Mouse (Mus musculus): Measurements from ENCODE around the gene Dnm2. TPM values are rescaled to one million over a fixed set of nuclear protein-coding genes. Genes with fewer than 3 reads are reported as not detected.
"Not testable (repeated sequence)": the region's sequence is repeated elsewhere in the genome, so short reads cannot be mapped to it uniquely, and the experiment has no call there.

The Dnm2 gene
- polyA plus RNA-seq, 1 experiment: 67.9 TPM

DNA sequence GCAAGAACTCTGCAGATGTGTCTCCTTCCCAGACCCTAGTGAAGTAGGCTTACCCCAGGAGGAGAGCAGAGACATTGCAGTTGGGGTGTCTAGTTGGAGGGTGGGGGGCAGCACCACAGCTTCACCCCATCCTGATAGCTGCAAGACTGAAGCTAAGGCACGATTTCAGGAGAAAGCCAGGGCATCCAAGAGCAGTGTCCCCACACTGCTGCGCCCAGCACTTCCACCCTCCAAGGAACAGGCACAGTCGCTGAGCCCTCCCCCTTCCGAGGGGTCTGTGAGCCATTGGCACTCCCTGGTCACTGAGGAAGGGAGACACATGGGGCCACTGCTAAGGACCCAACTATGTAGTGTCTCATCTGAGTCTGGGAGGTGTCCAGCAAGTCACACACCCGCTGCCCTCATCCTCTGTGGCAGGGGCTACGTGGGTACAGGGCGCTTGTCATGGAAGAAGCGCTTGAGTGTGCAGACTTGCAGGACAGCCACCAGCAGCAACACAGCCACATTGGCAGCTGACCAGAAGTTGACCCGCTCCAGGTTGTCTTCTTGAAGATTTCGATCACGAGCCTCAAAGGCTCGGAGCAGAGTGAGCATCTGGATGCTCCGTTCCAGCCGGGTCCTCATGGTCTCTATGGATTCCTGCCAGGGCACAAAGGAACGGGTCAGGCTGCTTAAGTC is 83.2 kb downstream of the Dnm2 start:
- H3K4me3 ChIP-seq (ENCODE audit: insufficient read depth, low read length): no peak overlapping the region
- TF ChIP-seq CTCF (IDR thresholded peaks at IDR 0.05; ENCODE audit: extremely low read depth, insufficient read depth, low read length) (no peak), POLR2A (IDR thresholded peaks at IDR 0.05; ENCODE audit: extremely low read depth, insufficient read depth, low read length) (no peak)

DNA sequence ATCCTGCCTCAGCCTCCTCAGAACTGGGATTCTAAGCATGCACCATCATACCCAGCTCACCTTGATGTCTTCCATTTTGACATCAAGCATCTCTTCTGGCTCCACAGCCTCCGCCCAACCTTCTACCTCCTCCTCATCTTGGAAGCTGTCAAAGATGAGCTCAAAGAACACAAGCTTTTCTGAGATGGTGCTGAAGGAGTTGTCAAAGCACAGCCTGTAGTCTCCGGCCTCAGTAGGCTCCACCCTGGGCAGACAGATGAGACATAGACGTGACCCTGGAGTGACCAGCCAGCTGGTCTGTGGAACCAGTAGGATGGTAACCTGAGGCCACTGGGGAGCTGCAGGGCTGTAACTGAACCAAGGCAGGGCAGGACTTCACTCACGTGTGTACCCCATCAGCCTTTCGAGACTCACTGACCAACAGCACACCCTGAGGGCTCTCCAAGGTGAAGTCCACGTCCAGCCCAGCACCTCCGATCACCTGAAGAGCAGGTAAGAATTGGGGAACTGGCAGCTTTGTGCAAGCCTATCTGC is 84.2 kb downstream of the Dnm2 start:
- Histone ChIP-seq H3K4me3 (ENCODE audit: insufficient read depth, low read length) (peak overlapping the region; percentile 79; the same call in 1 of the 2 replicates), H3K4me1 (ENCODE audit: control insufficient read depth, insufficient read depth, low read length) (no peaks in the 10 kb centered on the region), H3K27ac (ENCODE audit: insufficient read depth, low read length) (no peak overlapping the region)
- TF ChIP-seq CTCF (IDR thresholded peaks at IDR 0.05; ENCODE audit: extremely low read depth, insufficient read depth, low read length): no peak

More for the DNA sequence above, 83.2 kb downstream of the Dnm2 start:
- no peak overlapping the region for H3K27ac ChIP-seq (ENCODE audit: insufficient read depth, low read length)
- no peaks in the 10 kb centered on the region for H3K4me1 ChIP-seq (ENCODE audit: control insufficient read depth, insufficient read depth, low read length)

DNA sequence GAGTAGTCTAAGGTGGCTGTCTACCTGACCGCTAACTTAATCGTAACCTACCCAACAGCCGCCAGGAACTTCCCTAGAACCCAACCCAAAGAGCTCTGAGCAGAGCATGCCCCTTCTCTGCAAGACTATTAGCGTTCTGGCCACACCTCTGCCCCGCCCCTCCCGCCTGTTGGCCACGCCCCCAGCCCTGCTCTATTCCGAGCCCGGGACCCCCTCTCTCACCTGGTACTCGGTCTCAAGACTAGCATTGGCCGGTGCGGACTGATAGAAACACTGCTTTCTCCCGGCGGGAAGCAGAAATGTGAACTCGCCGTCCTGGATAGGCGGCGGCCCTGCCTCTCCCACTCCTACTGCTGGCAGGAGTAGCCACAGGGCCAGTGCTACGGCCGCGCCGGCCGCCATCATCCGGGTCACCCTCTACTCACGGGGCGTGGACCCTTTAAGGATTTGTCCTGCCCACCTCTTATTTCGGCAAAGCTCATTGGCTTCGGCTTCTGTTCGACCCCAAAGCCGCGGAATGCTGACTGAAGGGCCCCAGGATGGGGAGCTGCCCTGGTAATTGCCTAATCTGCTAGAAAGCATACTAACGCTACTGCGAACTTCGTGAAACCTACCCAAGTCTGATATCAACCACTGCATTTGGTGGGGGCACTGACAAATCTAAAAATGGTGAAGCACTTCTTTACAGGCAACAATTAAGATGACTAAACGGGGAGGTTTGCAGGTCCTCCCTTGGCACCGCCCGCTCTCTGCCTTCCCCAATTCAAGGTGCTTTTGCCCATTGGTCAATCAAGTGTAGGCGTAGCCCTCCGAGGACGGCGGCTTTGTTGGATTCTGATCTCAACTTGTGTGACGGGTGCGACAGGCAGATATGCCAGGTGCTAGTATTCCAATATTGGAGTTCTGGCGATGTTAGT is 85.3 kb downstream of the Dnm2 start, which contains the start of gene Tmed1:
Gene Tmed1, minus strand, starts transcription at position 481 of the 917 bp plus-strand sequence.
- Histone ChIP-seq H3K4me1 (ENCODE audit: control insufficient read depth, insufficient read depth, low read length) (no peaks in the 10 kb centered on the region), H3K4me3 (ENCODE audit: insufficient read depth, low read length) (peak within 1 kb of the TSS; percentile 79), H3K27ac (ENCODE audit: insufficient read depth, low read length) (peak within 1 kb of the TSS; percentile 88)
- TF ChIP-seq POLR2A (IDR thresholded peaks at IDR 0.05; ENCODE audit: extremely low read depth, insufficient read depth, low read length) (peak; percentile 69; the same call in 1 of the 2 replicates), CTCF (IDR thresholded peaks at IDR 0.05; ENCODE audit: extremely low read depth, insufficient read depth, low read length) (no peak)

DNA sequence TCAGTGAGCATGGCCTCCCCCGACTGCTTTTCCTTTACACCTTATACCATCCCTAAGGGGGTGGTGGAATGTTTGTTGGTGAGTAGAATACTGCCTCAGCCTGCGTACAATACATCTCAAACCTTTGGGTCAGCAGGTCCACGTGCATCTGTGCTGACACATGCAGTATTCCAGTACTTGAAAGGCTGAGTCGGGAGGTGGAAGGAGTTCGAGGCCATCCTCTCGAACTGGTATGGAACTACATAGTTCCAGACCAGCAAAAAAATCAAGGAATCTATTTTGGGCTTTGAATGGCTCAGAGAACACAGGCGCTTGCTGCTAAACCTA is 85.9 kb downstream of the Dnm2 start:
- no peak for TF ChIP-seq CTCF (IDR thresholded peaks at IDR 0.05; ENCODE audit: extremely low read depth, insufficient read depth, low read length)
- no peak for TF ChIP-seq POLR2A (IDR thresholded peaks at IDR 0.05; ENCODE audit: extremely low read depth, insufficient read depth, low read length)
- H3K4me3 ChIP-seq (ENCODE audit: insufficient read depth, low read length): peak overlapping the region; percentile 79
- no peak overlapping the region for H3K27ac ChIP-seq (ENCODE audit: insufficient read depth, low read length)
- no peaks in the 10 kb centered on the region for H3K4me1 ChIP-seq (ENCODE audit: control insufficient read depth, insufficient read depth, low read length)

DNA sequence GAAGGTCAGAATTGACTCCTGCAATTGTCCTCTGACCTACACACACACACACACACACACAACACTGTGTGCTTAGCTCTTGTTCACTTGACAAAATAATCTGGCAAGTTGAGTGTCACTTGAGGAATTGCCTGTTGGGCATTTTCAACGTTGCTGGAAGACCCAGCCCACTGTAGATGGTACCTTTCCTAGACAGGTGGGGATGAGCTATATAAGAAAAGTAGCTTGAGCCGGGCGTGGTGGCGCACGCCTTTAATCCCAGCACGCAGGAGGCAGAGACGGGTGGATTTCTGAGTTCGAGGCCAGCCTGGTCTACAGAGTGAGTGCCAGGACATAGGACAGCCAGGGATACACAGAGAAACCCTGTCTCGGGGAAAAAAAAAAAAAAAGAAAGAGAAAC is 86.3 kb downstream of the Dnm2 start:
- no peak for TF ChIP-seq POLR2A (IDR thresholded peaks at IDR 0.05; ENCODE audit: extremely low read depth, insufficient read depth, low read length)
- no peak for TF ChIP-seq CTCF (IDR thresholded peaks at IDR 0.05; ENCODE audit: extremely low read depth, insufficient read depth, low read length)
- no peaks in the 10 kb centered on the region for H3K4me1 ChIP-seq (ENCODE audit: control insufficient read depth, insufficient read depth, low read length)
- H3K4me3 ChIP-seq (ENCODE audit: insufficient read depth, low read length): peak overlapping the region; percentile 79; the same call in 1 of the 2 replicates
- no peak overlapping the region for H3K27ac ChIP-seq (ENCODE audit: insufficient read depth, low read length)

DNA sequence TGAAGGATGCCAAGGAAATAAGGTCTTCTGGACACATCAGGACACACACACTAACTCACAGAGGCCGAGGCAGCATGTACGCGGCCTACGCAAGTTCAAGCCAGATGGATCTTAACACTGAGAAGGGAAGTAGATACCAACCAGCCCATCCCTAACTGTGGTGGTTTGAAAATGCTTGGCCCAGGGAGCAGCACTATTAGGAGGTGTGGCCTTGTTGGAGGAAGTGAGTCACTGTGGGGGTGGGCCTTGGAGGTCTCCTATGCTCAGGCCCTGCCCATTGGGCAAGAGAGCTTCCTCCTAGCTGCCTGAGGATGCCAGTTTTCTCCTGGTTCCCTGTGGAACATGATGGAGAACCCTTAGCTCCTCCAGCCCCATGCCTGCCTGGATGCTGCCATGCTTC is 88.8 kb downstream of the Dnm2 start:
- Histone ChIP-seq H3K4me1 (ENCODE audit: control insufficient read depth, insufficient read depth, low read length) (no peaks in the 10 kb centered on the region), H3K4me3 (ENCODE audit: insufficient read depth, low read length) (no peak overlapping the region), H3K27ac (ENCODE audit: insufficient read depth, low read length) (no peak overlapping the region)
- TF ChIP-seq CTCF (IDR thresholded peaks at IDR 0.05; ENCODE audit: extremely low read depth, insufficient read depth, low read length) (no peak), POLR2A (IDR thresholded peaks at IDR 0.05; ENCODE audit: extremely low read depth, insufficient read depth, low read length) (no peak)

DNA sequence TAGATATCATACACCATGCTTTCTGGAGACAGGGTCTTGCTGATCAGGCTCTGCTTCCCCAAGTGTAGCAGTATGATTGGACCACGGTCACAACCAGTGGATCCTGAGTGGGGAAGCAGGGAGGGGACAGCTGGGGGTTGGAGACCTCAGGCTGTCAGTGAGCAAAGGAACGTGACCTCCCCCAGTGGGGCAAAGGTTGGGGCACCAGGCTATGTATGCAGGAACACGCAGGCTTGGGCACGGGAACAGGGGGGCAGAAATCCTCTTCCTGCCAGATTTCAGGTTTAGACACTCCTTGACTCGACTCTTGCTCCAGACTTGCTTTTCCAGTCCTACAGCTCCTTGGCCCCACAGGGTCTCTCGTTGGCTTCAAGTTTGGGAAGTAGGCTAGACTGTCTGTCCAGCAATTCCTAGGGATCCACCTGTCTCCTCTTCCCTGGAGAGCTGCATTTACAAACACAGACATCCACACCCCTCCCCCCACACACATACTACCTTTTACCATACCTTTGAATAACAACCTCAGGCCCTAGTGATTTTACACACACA is 93.3 kb downstream of the Dnm2 start:
- Histone ChIP-seq H3K4me3 (ENCODE audit: insufficient read depth, low read length) (no peak overlapping the region), H3K27ac (ENCODE audit: insufficient read depth, low read length) (no peak overlapping the region)
- no peak for TF ChIP-seq POLR2A (IDR thresholded peaks at IDR 0.05; ENCODE audit: extremely low read depth, insufficient read depth, low read length)
- TF ChIP-seq CTCF (IDR thresholded peaks at IDR 0.05; ENCODE audit: extremely low read depth, insufficient read depth, low read length): no peak

DNA sequence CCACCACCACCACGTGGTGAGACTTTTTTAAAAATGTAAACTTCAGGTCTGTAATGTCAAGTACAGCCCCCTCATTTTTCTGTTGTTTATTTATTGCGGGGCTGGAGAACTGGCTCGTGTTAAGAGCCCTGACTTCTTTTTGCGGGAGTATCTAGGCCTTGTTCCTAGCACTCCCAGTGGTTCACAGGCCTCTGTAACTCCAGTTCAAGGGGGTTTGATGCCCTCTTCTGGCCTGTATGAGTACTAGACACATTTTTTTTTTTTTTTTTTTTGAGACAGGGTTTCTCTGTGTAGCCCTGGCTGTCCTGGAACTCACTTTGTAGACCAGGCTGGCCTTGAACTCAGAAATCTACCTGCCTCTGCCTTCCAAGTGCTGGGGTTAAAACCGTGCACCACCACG is 94.0 kb downstream of the Dnm2 start:
- H3K27ac ChIP-seq (ENCODE audit: insufficient read depth, low read length); H3K4me1 ChIP-seq (ENCODE audit: control insufficient read depth, insufficient read depth, low read length); H3K4me3 ChIP-seq (ENCODE audit: insufficient read depth, low read length): not testable (repeated sequence)

More for the DNA sequence above, 93.3 kb downstream of the Dnm2 start:
- H3K4me1 ChIP-seq (ENCODE audit: control insufficient read depth, insufficient read depth, low read length): no peaks in the 10 kb centered on the region

DNA sequence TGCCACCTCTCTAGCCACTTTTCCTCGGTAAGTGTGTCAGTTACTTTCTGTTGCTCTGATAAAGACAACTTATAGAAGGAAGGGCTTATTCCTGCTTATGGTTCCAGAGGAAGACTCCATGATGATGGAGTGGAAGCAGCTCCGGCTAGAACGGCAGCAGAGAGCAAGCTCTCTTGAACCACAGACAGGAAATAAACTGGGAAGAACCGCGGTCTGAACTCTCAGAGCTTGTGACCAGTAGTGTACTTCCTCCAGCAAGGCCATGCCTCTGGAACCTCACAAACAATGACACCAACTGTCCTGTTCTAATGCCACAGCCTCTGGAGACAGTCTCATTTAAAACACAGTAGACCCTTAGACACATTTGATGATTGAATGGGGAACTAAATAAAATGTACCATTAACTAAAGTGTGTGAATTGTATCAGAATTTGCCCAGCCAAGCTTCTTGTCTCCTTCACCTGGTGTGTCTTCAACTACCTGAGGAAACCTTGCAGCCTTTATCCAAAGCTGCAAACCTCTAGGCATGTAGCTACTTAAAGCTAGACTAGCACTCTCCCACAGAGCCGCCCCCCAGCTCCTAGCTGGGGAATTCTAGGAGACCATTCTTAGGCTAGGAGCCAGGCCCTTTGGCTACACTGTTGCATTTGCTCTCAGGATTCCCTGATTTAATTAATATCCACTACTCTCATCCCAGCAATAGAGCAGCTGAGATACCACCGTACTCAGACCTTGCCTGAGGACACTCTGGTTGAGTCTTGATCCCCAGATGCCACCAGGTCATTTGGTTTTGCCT is 100.6 kb downstream of the Dnm2 start:
- Histone ChIP-seq H3K27ac (ENCODE audit: insufficient read depth, low read length) (no peak overlapping the region), H3K4me1 (ENCODE audit: control insufficient read depth, insufficient read depth, low read length) (no peaks in the 10 kb centered on the region), H3K4me3 (ENCODE audit: insufficient read depth, low read length) (no peak overlapping the region)
- TF ChIP-seq CTCF (IDR thresholded peaks at IDR 0.05; ENCODE audit: extremely low read depth, insufficient read depth, low read length) (no peak), POLR2A (IDR thresholded peaks at IDR 0.05; ENCODE audit: extremely low read depth, insufficient read depth, low read length) (no peak)
